Mouse (Mus musculus): ENCODE data around the gene Ikzf5.
"Not testable (repeated sequence)": the region's sequence is repeated elsewhere in the genome, so short reads cannot be mapped to it uniquely, and the experiment has no call there.

Gene Ikzf5

GRCm38 (mm10) chr7:131410416-131411058 is at the start of gene Ikzf5, which contains the start of gene Acadsb:
Gene Ikzf5, minus strand, starts transcription at chr7:131410521.
Gene Acadsb, plus strand, starts transcription at chr7:131410601.
- ATAC-seq (ENCODE audit: low TSS enrichment) = peak; percentile 91

DNA sequence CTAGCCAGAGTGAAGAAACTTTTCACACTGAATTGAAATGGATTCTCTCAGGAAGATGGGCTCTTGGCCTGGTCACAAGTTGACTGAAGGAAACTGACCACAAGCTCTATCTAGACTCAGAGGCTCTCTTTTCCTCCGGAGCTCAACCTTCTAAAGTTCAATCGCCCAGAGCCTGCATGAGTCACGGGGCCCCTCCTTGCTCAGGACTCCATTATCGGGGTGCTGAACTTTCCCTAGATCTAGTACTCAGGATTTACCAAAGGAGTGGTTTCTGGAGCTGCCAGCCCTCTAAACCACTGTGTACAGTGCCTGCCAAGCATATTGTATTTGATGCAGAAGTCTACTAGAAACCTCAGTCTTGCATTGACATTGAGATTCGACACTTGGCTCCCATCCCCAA is 46.4 kb upstream of the Ikzf5 start:
- ATAC-seq (ENCODE audit: low TSS enrichment) = no peak

DNA sequence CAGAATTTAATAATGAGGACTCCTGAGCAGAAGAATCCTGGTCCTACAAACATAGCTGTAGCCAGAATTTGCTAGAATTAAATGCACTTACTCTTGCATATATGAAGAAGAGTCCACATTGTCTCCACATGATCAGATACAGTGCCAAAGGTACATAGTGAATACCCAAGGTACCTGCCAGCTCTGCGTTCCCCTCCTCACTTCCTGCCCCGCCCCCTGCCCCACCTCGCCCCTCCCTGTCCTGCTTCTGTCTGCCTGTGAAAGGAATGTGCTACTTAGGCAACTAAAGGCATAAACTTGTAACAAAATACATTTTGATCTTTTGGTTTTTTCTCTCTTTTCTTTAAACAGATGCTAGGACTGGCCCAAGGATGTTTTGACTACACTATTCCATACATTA is 26.7 kb upstream of the Ikzf5 start:
- ATAC-seq (ENCODE audit: low TSS enrichment) = no peak

DNA sequence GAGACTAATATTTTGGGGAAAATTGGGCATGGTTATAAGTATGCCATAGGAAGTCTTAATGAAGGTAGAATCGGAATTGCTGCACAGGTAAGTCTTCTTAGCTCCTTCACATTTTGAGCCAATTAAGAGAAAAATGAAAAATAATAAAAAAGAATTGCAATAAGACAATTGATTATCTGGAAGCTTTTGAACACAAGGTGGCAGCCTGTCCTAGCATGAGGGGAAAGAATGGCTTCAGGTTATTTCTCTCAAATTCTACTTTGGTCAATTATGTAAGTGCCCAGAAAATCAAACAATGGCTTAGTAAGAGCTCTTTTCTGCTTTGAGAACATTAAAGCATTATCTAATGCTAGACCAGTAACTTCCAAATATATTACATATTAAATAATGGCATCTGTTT is 24.0 kb upstream of the Ikzf5 start:
- no peak for ATAC-seq (ENCODE audit: low TSS enrichment)

DNA sequence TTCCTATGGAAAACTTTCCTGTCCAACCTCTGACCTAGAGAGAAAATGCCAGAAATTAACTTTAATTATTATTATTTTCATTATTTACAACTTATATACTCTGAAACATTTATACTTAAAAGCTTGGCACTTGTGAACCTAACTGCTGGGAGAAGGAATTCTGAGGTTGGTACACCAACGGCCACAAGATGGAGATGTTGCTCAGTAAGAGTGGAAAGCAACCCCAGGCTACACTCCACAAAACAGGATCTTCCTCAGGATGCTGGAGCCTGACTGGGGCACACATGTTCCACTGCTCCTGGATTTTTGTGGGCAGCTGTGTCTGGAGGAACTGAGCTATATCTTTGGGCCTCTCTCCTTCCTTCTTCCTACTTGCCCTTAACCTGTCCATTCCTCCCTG is 21.9 kb upstream of the Ikzf5 start:
- peak; percentile 81 for ATAC-seq (ENCODE audit: low TSS enrichment)

DNA sequence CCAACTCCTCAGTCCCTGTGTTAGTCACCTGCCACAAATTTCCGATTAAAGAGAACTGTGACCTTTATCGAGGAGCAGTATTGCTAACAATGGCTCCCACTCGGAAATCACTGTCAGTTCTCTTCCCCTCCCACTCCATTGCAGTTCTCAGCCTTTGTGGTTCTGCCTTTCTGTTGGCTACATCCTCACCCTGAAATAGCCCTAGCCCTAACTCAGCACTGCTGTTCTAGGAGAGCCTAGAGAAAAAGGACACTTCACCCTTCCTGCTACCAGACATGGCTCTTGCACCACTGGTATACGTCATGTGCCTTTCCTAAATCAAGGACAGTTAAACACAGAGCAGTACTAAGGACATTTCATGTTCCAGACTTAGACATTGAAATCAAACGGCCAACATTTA is 17.0 kb upstream of the Ikzf5 start:
- ATAC-seq (ENCODE audit: low TSS enrichment) = no peak

DNA sequence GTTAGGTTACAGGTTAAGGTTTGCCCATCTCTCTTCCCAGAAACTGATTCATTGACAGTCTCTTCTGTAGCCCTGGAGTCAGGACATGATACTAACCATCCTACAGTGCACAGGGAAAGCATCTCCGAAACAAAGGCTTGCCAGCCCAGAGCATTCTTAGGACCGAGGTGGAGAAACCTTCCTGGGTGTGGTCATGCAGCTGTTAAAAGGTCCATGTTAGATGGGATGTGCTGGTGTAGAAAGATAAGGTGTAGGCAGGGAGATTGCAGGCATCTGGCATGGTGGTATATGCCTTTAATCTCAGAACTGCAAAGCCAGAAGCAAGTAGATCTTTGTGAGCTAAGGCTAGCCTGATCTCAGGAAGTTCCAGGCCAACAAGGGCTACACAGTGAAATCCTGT is 14.6 kb upstream of the Ikzf5 start:
- no peak for ATAC-seq (ENCODE audit: low TSS enrichment)

DNA sequence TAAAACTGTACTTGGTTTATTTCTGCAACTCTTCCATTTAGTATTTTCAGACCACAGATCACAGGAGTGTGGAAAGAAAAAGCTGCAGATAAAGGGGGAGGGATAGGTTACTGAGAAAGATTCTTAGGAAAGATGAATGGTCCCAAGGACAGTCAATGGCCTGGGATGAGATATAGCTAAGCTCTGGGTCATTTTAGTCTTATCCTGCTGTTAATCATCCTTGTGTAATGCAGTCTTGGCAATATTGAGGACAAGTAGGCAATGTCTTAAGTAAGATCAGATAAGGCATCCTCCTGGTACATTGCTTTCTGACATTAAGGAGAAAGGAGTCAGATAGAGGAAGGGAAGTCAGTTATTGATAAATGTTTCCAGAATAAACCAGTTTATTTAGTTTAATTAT is 7.3 kb upstream of the Ikzf5 start:
- no peak for ATAC-seq (ENCODE audit: low TSS enrichment)

DNA sequence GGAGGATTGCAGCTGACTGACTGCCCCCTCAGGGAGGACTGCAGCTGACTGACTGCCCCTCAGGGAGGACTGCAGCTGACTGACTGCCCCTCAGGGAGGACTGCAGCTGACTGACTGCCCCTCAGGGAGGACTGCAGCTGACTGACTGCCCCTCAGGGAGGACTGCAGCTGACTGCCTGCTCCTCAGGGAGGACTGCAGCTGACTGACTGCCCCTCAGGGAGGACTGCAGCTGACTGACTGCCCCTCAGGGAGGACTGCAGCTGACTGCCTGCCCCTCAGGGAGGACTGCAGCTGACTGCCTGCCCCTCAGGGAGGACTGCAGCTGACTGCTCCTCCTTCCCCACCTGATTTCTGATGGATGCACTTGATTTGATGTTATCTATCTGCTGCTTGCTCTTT is 6.4 kb upstream of the Ikzf5 start:
- ATAC-seq (ENCODE audit: low TSS enrichment) = not testable (repeated sequence)

GRCm38 (mm10) chr7:131411941-131412270 is 1.6 kb upstream of the Ikzf5 start:
- ATAC-seq (ENCODE audit: low TSS enrichment) = no peak

- ATAC-seq (ENCODE audit: low TSS enrichment) = no peak
Observed at GRCm38 (mm10) chr7:131411221-131411940, 1.1 kb upstream of the Ikzf5 start.

DNA sequence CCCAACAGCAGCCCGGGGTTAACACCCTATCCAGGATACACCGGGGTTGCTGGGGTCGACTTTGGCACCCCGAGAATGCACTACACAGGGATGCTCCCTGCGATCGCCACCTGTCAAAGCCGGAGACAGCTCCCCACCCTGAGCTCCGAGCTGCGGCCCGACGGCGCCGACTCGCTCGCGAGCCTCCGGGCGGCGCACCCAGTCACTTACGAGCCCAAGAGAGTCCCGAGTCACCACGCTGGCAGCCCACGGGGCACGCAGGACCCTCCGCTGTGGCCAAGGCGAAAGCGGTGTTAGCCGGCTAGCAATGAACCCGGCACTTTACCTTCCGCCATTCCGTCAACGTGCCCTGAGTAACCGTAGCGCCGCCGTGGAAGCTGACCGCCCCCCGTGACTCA is 334 bp downstream of the Ikzf5 start:
- ATAC-seq (ENCODE audit: low TSS enrichment) = peak; percentile 66

DNA sequence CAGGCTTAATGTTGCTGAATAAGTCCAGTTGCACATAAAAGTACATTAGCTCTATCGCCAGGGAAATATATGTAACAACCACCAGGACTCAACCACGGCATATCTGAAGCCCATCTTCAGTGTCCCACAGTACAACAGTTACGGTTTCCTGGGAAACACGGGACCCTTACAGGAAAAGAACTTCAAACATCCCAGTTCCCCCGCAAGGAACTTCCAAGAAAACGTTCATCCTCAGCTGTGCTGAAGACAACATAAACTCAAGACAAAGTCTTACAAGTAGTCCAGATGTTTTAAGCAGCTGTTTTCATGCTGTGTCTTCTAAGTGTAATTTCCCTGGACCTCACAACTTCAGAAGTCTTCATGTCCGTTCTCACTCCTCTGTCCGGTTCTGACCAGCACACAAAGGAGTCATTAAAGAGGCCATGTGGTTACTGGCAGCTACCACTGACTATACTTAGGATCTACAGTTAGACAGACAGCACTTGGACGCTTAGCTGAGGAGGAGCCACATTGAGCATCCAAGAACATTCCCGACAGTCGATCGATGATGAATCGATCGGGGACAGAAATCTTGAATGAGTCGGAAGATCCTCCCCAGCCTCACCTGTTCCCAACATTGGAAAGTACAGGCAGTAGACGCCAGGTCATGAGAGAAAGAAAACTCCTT is 867 bp downstream of the Ikzf5 start:
- ATAC-seq (ENCODE audit: low TSS enrichment) = peak; percentile 18; the same call in 1 of the 2 replicates

GRCm38 (mm10) chr7:131391761-131392160 is 18.6 kb downstream of the Ikzf5 start:
- not testable (repeated sequence) for ATAC-seq (ENCODE audit: low TSS enrichment)

DNA sequence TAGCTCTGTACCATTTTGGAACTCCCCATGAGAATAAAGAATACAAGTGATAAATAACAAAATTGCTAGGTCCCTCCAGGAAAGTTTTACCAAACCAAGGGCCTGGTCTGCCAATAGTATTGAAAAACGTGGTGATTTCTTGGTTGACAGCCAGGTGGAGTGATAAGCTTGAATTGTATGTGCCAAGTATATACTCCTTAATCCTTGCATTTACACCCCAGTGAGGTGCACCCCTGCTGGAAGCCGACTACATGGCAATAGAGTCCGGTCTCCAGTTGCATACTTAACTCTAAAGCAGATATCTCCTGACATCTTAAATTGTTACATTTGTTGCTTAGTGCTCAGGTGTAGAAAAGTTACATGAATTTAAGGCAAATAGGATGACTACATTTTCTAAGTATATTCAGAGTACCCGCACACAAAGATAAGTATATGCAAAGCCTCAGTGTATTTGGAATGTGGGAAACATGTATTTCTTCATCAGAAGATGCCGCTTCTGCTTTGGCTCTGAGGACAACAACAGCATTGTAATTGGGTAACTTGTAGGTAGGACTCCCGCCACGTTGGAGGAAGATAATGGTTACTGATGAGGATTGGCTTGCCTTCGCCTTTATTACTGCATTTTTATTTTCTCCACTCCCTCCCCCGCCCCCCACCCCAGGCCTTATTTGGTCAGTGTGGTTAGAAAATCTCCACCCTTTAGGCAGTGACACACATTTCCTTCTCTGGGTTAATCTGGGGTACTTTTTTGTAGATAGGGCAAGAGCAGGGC is 38.3 kb downstream of the Ikzf5 start:
- ATAC-seq (ENCODE audit: low TSS enrichment) = no peak

GRCm38 (mm10) chr7:131371470-131371860 is 38.9 kb downstream of the Ikzf5 start:
- ATAC-seq (ENCODE audit: low TSS enrichment) = peak; percentile 50; the same call in 1 of the 2 replicates

DNA sequence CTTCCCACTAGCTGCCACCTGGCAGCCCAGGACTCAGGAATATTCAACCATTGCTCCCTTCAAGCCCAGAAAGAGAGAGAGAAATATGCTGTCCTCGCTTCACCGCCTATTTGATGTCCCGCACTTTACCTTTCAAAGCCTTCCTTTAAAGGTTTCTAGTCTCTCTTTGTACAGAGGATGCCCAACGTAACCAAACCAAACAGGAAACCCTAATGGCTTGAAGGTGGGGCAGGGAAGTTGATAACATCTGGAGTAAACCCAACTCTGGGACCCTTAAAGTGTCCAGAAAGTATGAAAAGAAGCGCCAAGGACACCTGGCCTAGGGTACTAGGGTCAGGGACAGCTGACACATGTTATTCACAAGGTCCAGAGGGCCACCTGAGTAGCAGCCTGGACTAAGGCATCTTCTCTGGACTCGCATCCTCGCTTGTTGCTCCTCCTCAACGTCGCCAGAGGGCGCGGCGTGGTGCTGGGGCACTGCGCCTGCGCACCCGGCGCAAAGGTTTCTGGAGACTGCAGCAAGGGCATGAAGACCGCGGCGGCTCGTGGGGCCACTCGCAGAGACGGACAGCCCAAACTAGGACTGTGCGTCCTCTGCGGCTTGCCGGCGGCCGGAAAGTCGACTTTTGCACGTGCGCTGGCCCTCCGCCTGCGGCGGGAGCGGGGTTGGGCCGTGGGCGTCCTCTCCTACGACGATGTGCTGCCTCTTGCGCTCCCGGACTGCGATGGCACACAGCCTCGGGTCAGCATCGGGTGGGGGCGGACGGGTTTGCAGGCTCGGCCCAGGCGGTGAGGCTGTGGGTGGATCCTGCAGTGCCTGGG is 39.5 kb downstream of the Ikzf5 start, which contains the start of gene Pstk:
Gene Pstk (plus strand): TSS at position 494 of the 822 bp plus-strand sequence.
- ATAC-seq (ENCODE audit: low TSS enrichment) = peak; percentile 95

DNA sequence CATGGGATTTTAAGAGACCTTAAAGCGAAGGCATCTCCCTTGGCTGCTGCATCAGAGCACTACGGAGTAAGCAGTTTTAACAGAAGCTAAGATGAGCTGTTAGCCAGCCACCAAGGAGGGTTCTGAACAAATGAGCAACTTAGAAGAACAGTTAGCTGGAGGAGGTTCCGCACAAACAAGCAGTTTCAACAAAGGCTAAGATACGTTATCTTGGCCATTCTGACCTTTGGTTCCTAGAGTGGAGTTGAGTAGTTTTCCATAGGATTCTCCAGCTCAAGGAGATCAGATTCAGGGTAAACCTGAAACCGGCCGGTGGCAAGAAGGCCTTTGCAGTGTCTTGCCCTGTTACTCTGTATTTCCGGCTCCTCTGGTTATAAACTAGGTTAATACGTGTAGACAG is 46.2 kb downstream of the Ikzf5 start:
- no peak for ATAC-seq (ENCODE audit: low TSS enrichment)

DNA sequence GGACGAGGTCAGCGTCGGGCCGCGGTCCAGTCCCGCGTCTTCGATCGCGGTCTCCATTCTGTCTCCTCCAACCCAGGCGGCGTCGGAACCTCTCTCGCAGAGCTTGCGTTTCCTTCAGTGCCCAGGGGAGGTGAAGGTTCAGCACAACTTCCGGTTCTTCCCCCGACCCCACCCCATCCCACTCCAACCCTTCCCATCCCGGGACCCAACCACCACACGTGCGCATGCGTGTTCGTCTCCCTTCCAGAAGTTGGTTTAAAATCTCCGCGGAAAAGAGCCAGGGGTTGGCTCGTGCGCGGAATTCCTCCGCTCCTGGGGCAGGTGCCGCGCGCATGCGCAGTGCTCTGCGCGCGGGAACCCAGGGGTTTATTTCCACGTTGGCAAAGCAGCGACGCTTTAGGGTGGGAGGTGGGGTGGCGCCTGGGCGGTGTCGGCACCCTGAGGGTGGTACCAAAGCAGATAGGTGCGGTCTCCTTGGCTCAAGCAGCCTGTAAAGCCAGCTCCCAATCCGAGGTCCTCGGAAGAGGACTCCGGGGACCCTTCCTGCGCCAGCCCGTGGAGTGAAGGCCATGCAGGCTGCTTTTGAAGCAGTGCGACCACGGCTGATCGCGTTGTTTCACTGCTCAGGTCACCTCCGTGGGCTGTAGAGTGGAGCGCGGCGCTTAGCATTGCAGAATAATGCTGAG is 47.6 kb downstream of the Ikzf5 start, which contains the start of gene 2310057M21Rik:
Gene 2310057M21Rik (minus strand): TSS at position 145 of the 686 bp plus-strand sequence.
- peak; percentile 95 for ATAC-seq (ENCODE audit: low TSS enrichment)

DNA sequence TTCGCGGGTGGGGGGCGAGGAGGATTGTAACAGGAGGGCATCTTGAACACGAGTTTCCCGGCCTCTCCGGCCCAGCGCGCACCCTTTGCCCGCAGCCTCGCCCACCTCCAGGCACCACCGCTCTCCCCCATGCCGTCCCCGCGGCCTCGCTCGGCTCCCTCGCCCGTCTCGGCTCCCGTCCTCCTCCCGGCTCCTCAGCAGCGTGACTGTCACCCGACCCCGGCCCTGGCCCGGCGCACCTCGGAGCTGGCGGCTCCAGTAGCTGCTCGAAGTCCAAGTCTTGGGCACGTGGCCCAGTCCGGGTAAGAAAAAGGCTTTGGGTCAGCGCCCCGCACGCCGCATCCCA is 48.1 kb downstream of the Ikzf5 start:
- peak; percentile 55 for ATAC-seq (ENCODE audit: low TSS enrichment)

- no peak for ATAC-seq (ENCODE audit: low TSS enrichment)
Observed at GRCm38 (mm10) chr7:131356105-131356504, 54.2 kb downstream of the Ikzf5 start.
